Mouse (Mus musculus) hindbrain, embryonic 14.5 days (tissue): Measurements from ENCODE around the gene Ifit1. TPM values are rescaled to one million over a fixed set of nuclear protein-coding genes. Genes with fewer than 3 reads are reported as not detected.
"Not testable (repeated sequence)": the region's sequence is repeated elsewhere in the genome, so short reads cannot be mapped to it uniquely, and the experiment has no call there.

Experiments
- ATAC-seq: fragments of 200-750 bp; cut with Nextera tagmentation; 2 replicates; pipeline ENCODE4 v1.8.0; 2017; ENCODE audit warnings: moderate number of reproducible peaks, mild to moderate bottlenecking, moderate TSS enrichment, moderate library complexity; ENCODE audit not compliant: low FRiP score
- DNase-seq: peaks from one replicate; pipeline ENCODE4 v3.0.0-alpha.2; 2015; ENCODE audit warnings: low spot score
- H3K27ac ChIP-seq: fragments of 300-500 bp; sonication (generic); 2 replicates; pipeline ENCODE4 v1.5.1; 2014; ENCODE audit warnings: mild to moderate bottlenecking, moderate library complexity
- H3K27me3 ChIP-seq: fragments of 300-500 bp; sonication (generic); 2 replicates; pipeline ENCODE4 v1.6.1; 2014; ENCODE audit warnings: mild to moderate bottlenecking, low read length, mixed read lengths; ENCODE audit not compliant: control insufficient read depth, insufficient read depth
- H3K36me3 ChIP-seq: fragments of 300-500 bp; sonication (generic); replicated peaks from 2 replicates; pipeline ENCODE4 v1.6.1; 2014; ENCODE audit not compliant: control insufficient read depth, insufficient read depth
- H3K4me1 ChIP-seq: fragments of 300-500 bp; sonication (generic); replicated peaks from 2 replicates; pipeline ENCODE4 v1.6.1; 2014; ENCODE audit warnings: antibody characterized with exemption, low read length, mixed read lengths; ENCODE audit not compliant: control insufficient read depth, insufficient read depth
- H3K4me2 ChIP-seq: fragments of 300-500 bp; sonication (generic); replicated peaks from 2 replicates; pipeline ENCODE4 v1.6.1; 2014; ENCODE audit warnings: mild to moderate bottlenecking, moderate library complexity
- H3K4me3 ChIP-seq: fragments of 300-500 bp; sonication (generic); replicated peaks from 2 replicates; pipeline ENCODE4 v1.5.1; 2014; ENCODE audit warnings: mild to moderate bottlenecking, low read length
- H3K9ac ChIP-seq: fragments of 300-500 bp; sonication (generic); 2 replicates; pipeline ENCODE4 v1.6.1; 2014
- H3K9me3 ChIP-seq: fragments of 300-500 bp; sonication (generic); 2 replicates; pipeline ENCODE4 v1.6.1; 2016; ENCODE audit warnings: low read length; ENCODE audit not compliant: control insufficient read depth
- WGBS: fragments of 180-500 bp; shearing (Covaris S2); extraction: QIAGEN DNeasy Blood & Tissue Kit; methylation state at CpG from one replicate; pipeline ENCODE4 v1.1.7; 2014; 5-methylcytosine and 5-hydroxymethylcytosine counted together
- polyA plus RNA-seq: library from polyadenylated mRNA; unstranded; fragments of >200 nt; fragmentation: Nextera tagmentation; extraction: Ambion mirVana; gene quantifications from 2 replicates; pipeline ENCODE4 v1.2.1, GENCODE M21; 2014

Ifit1 gene
- polyA plus RNA-seq, 1 experiment from 2014 or later, result 0.54 TPM

DNA sequence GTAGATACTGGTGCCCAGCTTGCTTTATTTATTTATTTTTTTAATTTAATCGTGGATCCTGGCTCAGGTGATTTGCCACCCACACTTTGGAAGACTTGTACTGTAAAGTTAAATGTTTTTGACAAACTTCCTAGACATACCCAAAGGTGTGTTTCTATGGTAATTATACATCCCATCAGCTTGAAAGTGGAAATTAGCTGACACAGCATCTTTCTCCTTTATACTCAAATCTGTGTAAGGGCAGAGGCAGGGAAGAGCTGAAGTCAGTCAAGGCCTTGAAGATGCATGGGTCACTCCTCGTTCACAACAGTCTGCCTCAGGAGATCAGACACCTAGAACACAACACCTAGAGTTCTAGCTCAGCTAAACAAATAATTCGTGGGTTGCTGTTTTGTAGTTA lies 30.6 kb upstream of the Ifit1 start:
- H3K27me3 ChIP-seq, ATAC-seq, H3K9me3 ChIP-seq, DNase-seq, H3K4me3 ChIP-seq, H3K4me1 ChIP-seq, H3K9ac ChIP-seq, H3K36me3 ChIP-seq, H3K27ac ChIP-seq, H3K4me2 ChIP-seq: not testable (repeated sequence)
- WGBS, result 78% methylated on average over 3 of the region's 3 CpGs

DNA sequence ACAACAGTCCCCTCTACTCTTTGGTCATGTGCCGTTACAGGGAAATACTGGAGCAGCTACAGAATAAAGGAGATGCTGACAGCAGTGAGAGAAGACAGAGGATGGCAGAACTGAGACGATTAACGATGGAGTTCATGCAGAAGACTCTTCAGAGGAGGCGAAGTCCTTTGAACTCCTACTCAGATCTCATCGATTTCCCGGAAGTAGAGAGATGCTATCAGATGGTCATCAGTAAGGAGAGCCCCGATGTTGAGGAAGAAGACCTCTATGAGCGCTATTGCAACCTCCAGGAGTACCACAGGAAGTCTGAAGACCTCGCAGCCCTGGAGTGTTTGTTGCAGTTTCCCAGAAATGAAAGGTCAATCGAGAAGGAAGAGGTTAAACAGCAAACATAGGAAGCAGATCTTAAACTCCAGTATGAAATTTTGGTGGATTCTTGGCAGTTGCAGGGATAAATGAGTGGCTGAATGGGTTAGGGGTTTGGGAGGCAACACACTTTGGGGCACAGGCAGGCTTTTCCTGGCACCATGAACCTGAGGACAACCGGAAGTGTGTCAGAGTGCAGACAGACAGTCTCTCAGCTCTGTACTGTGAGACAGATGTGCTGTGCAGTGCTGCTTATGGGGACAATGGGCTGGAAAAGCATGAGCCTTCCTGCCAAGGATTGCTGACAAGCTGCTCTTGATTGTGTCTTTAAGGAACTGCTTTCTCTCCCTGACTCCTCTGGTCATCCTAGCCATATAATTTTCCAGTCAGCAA lies 28.2 kb upstream of the Ifit1 start:
- ATAC-seq, H3K4me3 ChIP-seq, H3K27me3 ChIP-seq, DNase-seq, H3K9me3 ChIP-seq, H3K9ac ChIP-seq, H3K4me2 ChIP-seq, H3K36me3 ChIP-seq, H3K4me1 ChIP-seq, H3K27ac ChIP-seq: not testable (repeated sequence)
- 85% methylated on average over 5 of the region's 11 CpGs for WGBS

DNA sequence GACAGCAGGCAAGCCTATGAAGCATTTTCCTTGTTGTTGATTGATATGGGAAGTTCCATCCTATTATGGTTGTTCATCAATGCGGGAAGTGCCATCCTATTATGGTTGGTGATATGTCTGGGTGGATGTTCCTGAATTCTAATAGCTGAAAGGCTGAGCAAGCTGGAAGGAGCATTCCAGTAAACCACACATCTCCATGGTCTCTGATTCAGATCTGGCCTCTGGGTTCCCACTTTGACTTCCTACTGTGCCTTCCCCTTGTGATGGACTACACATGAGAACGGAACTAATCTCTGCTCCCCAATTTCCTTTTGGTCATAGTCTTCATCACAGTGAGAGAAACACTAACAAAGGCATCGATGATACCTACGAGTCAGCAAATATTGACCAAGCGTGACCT lies 19.8 kb upstream of the Ifit1 start:
- no peak for ATAC-seq
- no peaks in the 10 kb centered on the region for H3K27me3 ChIP-seq
- WGBS, result 96% methylated on average over 5 of the region's 5 CpGs
- no peaks in the 10 kb centered on the region for H3K4me1 ChIP-seq
- H3K9me3 ChIP-seq, result no peaks in the 10 kb centered on the region
- no peak for DNase-seq
- no peaks in the 10 kb centered on the region for H3K36me3 ChIP-seq
- no peak overlapping the region for H3K4me3 ChIP-seq
- no peak overlapping the region for H3K27ac ChIP-seq
- no peak overlapping the region for H3K4me2 ChIP-seq
- no peak overlapping the region for H3K9ac ChIP-seq

- Histone ChIP-seq H3K27me3 (no peaks in the 10 kb centered on the region), H3K9ac (no peak overlapping the region), H3K36me3 (no peaks in the 10 kb centered on the region), H3K27ac (no peak overlapping the region), H3K4me1 (no peaks in the 10 kb centered on the region), H3K4me2 (no peak overlapping the region), H3K4me3 (no peak overlapping the region), H3K9me3 (no peaks in the 10 kb centered on the region)
- 98% methylated on average over 6 of the region's 6 CpGs for WGBS
- DNase-seq (no peak), ATAC-seq (no peak)
Observed at GRCm38 (mm10) chr19:34623781-34624180, 16.9 kb upstream of the Ifit1 start.

DNA sequence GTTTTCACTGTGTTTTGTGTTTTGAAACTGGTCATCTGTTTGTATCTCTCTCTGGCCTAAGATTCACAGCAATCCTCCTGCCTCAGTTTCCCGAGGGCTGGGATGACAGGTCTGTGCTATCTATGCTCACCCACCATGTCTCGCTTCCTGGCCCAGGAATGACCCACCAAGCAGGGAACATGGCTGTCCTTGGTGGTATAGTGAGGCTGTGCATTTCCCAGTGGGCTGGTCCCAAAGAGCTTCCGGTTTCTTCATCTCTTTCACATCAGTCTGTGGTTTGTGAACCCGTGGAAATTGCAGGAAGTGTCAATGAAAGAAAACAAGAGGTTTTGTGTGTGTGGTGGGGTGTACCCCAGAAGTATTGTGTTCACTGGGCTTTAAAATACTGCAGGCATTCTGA lies 16.0 kb upstream of the Ifit1 start:
- no peak overlapping the region for H3K4me2 ChIP-seq
- 86% methylated on average over 4 of the region's 4 CpGs for WGBS
- H3K36me3 ChIP-seq, result no peaks in the 10 kb centered on the region
- DNase-seq (no peak), ATAC-seq (no peak)
- no peaks in the 10 kb centered on the region for H3K9me3 ChIP-seq
- H3K9ac ChIP-seq, result no peak overlapping the region
- H3K4me3 ChIP-seq, result no peak overlapping the region
- H3K4me1 ChIP-seq, result no peaks in the 10 kb centered on the region
- H3K27ac ChIP-seq, result no peak overlapping the region
- H3K27me3 ChIP-seq, result no peaks in the 10 kb centered on the region

DNA sequence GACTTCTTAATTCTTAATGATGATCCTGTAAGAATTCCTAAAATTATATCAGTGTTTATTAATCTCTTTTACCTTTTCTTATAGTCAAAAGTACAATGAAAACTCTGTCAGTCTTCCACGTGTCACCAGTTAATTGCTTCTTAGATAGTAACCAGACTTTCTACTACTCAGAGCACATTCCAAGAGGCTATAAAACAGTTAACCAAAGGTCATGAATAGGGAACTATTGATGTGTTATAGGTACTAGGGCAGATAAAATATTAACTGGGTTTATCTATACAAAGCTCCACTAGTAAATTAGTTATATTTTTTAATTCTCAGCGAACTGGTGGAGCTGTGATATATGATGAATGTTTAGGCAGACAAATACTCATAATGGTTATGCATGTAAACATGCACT lies 13.2 kb upstream of the Ifit1 start:
- Histone ChIP-seq H3K4me1 (no peaks in the 10 kb centered on the region), H3K4me3 (no peak overlapping the region), H3K4me2 (no peak overlapping the region), H3K27ac (no peak overlapping the region), H3K9ac (no peak overlapping the region), H3K9me3 (no peaks in the 10 kb centered on the region), H3K36me3 (no peaks in the 10 kb centered on the region), H3K27me3 (no peaks in the 10 kb centered on the region)
- no peak for DNase-seq
- WGBS, result 86% methylated on average over 2 of the region's 2 CpGs
- ATAC-seq, result no peak

- Histone ChIP-seq H3K36me3 (no peaks in the 10 kb centered on the region), H3K9ac (no peak overlapping the region), H3K27ac (no peak overlapping the region), H3K4me1 (no peaks in the 10 kb centered on the region), H3K9me3 (no peaks in the 10 kb centered on the region), H3K27me3 (no peaks in the 10 kb centered on the region), H3K4me2 (no peak overlapping the region), H3K4me3 (no peak overlapping the region)
- DNase-seq, result no peak
- ATAC-seq, result no peak
Observed at GRCm38 (mm10) chr19:34631487-34631886, 9.2 kb upstream of the Ifit1 start.

DNA sequence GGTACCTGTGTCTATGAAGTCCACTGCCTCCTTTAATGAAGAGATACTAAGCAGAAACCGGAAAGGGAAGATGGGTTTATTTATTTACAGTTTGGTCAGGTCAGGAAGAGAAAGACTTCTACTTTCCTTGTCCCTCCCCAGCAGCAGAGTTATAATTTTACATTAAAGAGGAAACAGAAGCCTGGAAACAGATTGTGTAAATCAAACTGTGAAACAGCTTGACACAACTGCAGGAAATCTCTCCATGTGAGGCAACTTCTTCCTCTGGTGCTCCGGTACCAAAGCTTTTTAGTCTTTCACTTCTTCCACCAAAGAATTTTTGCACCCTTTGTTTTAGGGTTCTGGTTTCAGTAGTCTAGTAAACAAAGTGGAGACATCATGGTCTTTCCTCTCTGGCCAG lies 7.2 kb upstream of the Ifit1 start:
- Histone ChIP-seq H3K9me3 (no peaks in the 10 kb centered on the region), H3K9ac (no peak overlapping the region), H3K4me1 (no peaks in the 10 kb centered on the region), H3K27ac (no peak overlapping the region), H3K36me3 (no peaks in the 10 kb centered on the region), H3K4me3 (no peak overlapping the region), H3K27me3 (no peaks in the 10 kb centered on the region), H3K4me2 (no peak overlapping the region)
- no peak for ATAC-seq
- 83% methylated on average over 2 of the region's 2 CpGs for WGBS
- no peak for DNase-seq

DNA sequence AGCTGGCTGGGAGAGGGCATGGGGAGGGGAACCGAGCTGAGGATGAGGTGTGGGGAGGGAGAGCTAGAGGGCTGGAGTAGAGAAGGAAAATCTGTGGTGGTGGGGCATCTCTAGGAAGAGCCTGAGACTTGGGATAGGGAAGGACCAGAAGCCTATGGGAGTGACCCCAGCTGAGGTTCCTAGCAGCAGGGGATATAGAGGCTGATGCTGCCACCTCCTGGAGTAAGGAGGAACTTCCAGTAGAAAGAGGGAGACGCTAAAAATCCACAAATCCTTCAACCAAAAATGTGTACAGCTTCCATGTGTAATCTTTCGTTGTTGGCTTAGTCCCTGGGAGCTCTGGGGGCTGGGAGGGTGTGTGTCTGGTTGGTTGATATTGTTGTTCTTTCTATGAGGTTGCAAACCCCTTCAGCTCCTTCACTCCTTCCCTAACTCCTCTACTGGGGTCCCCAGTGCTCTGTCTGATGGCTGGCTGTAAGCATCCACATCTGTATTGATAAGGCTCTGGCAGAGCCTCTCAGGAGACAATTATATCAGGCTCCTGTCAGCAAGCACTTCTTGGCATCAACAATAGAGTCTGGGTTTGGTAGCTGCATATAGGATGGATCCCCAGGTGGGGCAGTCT lies 3.6 kb upstream of the Ifit1 start:
- ATAC-seq (peak; percentile 74; the same call in 1 of the 2 replicates), DNase-seq (peak; percentile 69)
- no peaks in the 10 kb centered on the region for H3K36me3 ChIP-seq
- no peak overlapping the region for H3K27ac ChIP-seq
- H3K9me3 ChIP-seq, result no peaks in the 10 kb centered on the region
- 15% methylated on average over 3 of the region's 3 CpGs for WGBS
- no peak overlapping the region for H3K4me2 ChIP-seq
- no peaks in the 10 kb centered on the region for H3K4me1 ChIP-seq
- H3K27me3 ChIP-seq, result no peaks in the 10 kb centered on the region
- no peak overlapping the region for H3K9ac ChIP-seq
- no peak overlapping the region for H3K4me3 ChIP-seq
